Mouse (Mus musculus): ENCODE measurements around the gene Wdcp. TPM values are rescaled to one million over a fixed set of nuclear protein-coding genes. Genes with fewer than 3 reads are reported as not detected.
"Not testable (repeated sequence)": the region's sequence is repeated elsewhere in the genome, so short reads cannot be mapped to it uniquely, and the experiment has no call there.

The Wdcp gene
- polyA plus RNA-seq, 1 experiment from 2014 or later: 14.5 TPM

DNA sequence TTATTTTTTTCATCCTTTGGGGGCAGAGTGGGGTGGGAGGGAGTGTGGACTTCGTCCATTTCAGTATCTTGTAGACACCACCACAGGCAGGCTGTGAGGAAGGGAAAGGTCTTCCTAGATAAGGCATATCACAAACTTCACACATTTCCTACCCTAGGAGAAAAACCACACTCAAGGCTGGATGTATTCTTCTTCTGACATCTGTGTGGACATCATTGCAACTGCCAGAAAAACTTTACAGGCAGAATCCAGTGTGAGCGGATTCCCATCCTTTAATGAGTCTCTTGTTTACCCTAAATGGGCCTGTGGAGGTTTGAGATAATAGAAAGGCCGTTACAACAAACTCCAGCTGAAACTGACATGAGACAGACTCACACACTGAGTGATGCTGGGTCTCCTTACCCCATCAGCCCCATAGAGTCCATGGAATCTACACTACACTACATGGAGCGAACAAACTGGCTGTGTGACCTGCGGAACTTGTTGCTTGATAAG lies 29.9 kb downstream of the Wdcp start:
- no peak overlapping the region for H3K9ac ChIP-seq (replicated peaks)
- no peak overlapping the region for H3K27ac ChIP-seq (replicated peaks)
- H3K4me2 ChIP-seq (replicated peaks): no peak overlapping the region
- H3K27me3 ChIP-seq: no peaks in the 10 kb centered on the region
- WGBS: 76% methylated on average over 5 of the region's 5 CpGs
- H3K4me1 ChIP-seq: peaks cover 11% of the 10 kb centered on the region
- H3K4me3 ChIP-seq: no peak overlapping the region
- H3K36me3 ChIP-seq: no peaks in the 10 kb centered on the region
- no peaks in the 10 kb centered on the region for H3K9me3 ChIP-seq
- no peak for ATAC-seq (replicated peaks)

DNA sequence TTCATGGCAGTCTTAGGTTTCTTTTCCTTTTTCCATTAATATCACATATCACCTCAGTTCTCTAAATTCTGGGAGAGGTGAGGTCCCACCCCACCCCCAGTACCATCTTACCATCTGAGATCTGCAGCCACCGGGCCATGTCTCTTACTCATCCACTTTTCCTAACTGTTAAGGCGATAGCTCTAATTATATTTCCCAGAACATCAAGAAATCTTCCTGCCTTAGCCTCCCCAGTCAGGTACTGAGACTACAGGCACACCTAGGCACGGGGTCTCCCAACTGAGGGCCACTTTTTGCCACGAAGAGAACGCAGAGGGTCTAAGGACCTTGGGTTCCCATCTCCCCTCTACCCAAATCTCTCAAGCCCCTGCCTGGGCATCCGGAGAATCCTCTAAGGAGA lies 30.4 kb downstream of the Wdcp start:
- Histone ChIP-seq H3K4me2 (replicated peaks) (peak overlapping the region; percentile 95), H3K27ac (replicated peaks) (no peak overlapping the region), H3K4me3 (peak overlapping the region; percentile 43; the same call in 1 of the 2 replicates), H3K4me1 (peaks cover 11% of the 10 kb centered on the region), H3K9ac (replicated peaks) (no peak overlapping the region), H3K36me3 (no peaks in the 10 kb centered on the region; the same call in 1 of the 2 replicates), H3K27me3 (no peaks in the 10 kb centered on the region), H3K9me3 (no peaks in the 10 kb centered on the region)
- WGBS: 86% methylated on average over 6 of the region's 6 CpGs
- no peak for ATAC-seq (replicated peaks)

DNA sequence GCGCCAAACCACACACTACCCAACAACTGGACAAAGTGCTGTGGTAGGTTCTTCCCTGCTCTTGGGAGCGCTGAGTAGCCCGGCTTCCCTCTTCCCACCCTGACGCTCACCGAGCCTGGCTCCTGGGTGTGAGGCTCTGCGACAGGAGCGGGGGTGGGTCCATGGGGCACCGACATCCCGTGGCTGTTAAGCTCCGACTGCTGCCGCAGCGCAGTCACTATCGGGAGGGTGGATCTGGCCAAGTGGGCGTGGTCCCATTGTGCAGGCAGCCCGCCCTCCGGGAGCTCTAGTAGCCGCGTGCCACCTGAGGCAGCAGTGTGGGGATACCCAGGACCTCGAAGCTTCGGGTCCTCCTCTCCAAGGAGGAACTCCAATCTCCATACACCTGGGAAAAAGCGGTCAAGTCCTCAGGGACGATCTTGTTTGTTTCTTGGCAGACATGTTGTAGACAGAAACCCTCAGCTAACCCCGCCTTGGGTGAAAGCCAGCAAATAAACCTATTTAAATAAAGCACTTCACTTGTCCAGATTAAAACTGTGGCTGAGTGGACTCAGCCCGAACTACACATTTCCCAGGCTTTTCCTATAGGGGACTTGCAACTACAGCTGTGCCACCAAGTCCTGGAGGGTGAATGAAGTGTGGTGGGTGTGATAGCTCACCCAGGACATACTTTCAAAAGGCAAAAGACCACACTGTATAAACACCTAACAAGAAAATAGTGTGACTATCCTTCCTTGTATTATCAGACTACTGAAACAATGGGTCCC lies 31.2 kb downstream of the Wdcp start, which contains the start of gene Mfsd2b:
TSS of gene Mfsd2b (minus strand) at position 199 of the 767 bp plus-strand sequence.
- no peaks in the 10 kb centered on the region for H3K9me3 ChIP-seq
- H3K4me1 ChIP-seq: peaks cover 11% of the 10 kb centered on the region
- peaks cover 6% of the 10 kb centered on the region for H3K36me3 ChIP-seq
- peak within 1 kb of the TSS; percentile 95 for H3K4me2 ChIP-seq (replicated peaks)
- peak within 1 kb of the TSS; percentile 43 for H3K4me3 ChIP-seq
- 2% methylated on average over 24 of the region's 24 CpGs for WGBS
- H3K27me3 ChIP-seq: no peaks in the 10 kb centered on the region
- ATAC-seq (replicated peaks): peak; percentile 87
- no peak within 1 kb of the TSS for H3K27ac ChIP-seq (replicated peaks)
- H3K9ac ChIP-seq (replicated peaks): peak within 1 kb of the TSS; percentile 51

DNA sequence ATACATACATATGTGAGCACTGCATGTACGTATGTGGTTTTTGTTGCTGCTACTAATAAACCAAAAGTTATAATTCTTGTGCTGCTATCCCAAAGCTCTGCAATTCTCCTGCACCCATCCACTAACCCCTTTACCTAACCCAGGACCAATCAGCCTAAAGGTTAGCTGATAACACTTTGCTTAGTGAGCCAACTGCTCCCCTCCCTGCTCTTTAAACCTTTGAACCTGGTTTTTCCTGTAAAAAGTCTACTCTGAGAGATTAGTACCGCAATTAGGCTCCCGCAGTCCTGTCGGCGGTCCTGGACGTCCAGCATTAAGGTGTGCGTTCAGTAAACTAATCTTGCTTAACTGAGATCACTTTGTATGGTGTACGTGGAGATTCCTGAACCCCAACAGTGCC lies 32.5 kb downstream of the Wdcp start:
- no peak overlapping the region for H3K9ac ChIP-seq (replicated peaks)
- peaks cover 13% of the 10 kb centered on the region for H3K36me3 ChIP-seq
- H3K27ac ChIP-seq (replicated peaks): no peak overlapping the region
- no peak for ATAC-seq (replicated peaks)
- no peak overlapping the region for H3K4me3 ChIP-seq
- WGBS: 77% methylated on average over 8 of the region's 8 CpGs
- H3K9me3 ChIP-seq: no peaks in the 10 kb centered on the region
- no peak overlapping the region for H3K4me2 ChIP-seq (replicated peaks)
- no peaks in the 10 kb centered on the region for H3K27me3 ChIP-seq
- peaks cover 11% of the 10 kb centered on the region for H3K4me1 ChIP-seq

DNA sequence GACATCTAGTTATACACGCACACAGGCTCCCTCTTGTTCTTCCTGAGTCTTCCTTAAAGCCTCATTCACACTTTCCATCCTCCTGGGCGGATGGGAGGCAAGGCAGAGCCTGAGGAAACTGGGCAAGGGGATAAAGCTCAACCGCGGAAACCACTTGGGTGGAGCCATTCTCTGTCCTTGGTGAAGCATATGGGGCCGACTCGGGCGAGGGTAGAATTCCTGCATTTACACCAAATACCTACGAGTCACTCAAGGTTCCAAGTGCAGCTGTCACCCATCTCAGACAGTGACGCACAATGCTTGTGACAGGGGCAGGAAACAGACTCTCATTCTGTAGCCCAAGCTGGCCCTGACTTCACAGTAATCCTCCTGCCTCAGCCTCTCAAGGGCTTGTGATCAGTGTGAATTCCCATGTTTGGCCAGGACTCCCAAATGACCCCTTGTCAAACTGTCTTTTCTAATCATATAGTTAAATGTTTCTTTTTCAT lies 35.2 kb downstream of the Wdcp start:
- no peak for ATAC-seq (replicated peaks)
- H3K4me2 ChIP-seq (replicated peaks): no peak overlapping the region
- H3K27ac ChIP-seq (replicated peaks): no peak overlapping the region
- H3K4me1 ChIP-seq: peaks cover 11% of the 10 kb centered on the region
- no peaks in the 10 kb centered on the region for H3K9me3 ChIP-seq
- 88% methylated on average over 9 of the region's 9 CpGs for WGBS
- no peaks in the 10 kb centered on the region for H3K27me3 ChIP-seq
- no peak overlapping the region for H3K4me3 ChIP-seq
- peaks cover 29% of the 10 kb centered on the region for H3K36me3 ChIP-seq
- H3K9ac ChIP-seq (replicated peaks): no peak overlapping the region

DNA sequence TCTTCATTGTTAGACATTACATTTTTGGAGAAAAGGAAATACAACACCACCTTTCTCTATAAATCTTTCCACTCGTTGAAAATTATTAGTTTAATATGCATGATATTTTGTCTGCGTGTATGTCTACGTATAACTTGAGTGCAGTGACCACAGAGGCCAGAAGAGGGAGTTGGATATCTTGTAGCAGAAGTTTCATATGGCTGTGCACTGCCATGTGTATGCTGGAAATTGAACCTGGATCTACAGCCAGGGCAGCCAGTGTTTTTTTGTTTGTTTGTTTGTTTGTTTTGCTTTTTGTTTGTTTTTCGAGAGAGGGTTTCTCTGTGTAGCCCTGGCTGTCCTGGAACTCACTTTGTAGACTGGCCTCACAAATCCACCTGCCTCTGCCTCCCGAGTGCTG lies 35.9 kb downstream of the Wdcp start:
- no peak overlapping the region for H3K4me2 ChIP-seq (replicated peaks)
- ATAC-seq (replicated peaks): no peak
- no peaks in the 10 kb centered on the region for H3K9me3 ChIP-seq
- H3K4me1 ChIP-seq: peaks cover 7% of the 10 kb centered on the region
- 93% methylated on average over 5 of the region's 5 CpGs for WGBS
- H3K27me3 ChIP-seq: no peaks in the 10 kb centered on the region
- no peak overlapping the region for H3K4me3 ChIP-seq
- H3K9ac ChIP-seq (replicated peaks): no peak overlapping the region
- H3K27ac ChIP-seq (replicated peaks): no peak overlapping the region
- peaks cover 30% of the 10 kb centered on the region for H3K36me3 ChIP-seq

DNA sequence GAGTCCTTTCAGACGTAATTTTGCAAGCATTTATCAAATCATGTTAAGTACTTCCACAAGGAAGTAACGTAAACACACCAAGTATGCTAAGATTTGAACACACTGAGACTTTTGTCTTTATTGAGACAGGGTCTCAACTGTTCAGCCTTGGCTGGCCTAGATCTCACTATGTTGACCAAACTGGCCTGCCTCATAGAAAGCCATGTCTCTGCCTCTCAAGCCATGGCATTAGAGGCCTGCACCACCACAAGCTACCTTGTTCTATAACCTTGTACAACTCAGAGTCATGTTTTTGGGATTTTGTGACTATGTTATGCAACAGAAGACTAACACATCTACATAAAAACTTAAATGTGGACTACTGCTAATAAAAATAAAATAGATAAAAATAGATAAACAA lies 39.0 kb downstream of the Wdcp start:
- Histone ChIP-seq H3K27ac (replicated peaks) (no peak overlapping the region), H3K4me1 (no peaks in the 10 kb centered on the region), H3K9ac (replicated peaks) (no peak overlapping the region), H3K27me3 (no peaks in the 10 kb centered on the region), H3K4me2 (replicated peaks) (no peak overlapping the region), H3K9me3 (no peaks in the 10 kb centered on the region), H3K36me3 (peaks cover 33% of the 10 kb centered on the region), H3K4me3 (no peak overlapping the region)
- WGBS: 92% methylated on average over 2 of the region's 2 CpGs
- no peak for ATAC-seq (replicated peaks)

DNA sequence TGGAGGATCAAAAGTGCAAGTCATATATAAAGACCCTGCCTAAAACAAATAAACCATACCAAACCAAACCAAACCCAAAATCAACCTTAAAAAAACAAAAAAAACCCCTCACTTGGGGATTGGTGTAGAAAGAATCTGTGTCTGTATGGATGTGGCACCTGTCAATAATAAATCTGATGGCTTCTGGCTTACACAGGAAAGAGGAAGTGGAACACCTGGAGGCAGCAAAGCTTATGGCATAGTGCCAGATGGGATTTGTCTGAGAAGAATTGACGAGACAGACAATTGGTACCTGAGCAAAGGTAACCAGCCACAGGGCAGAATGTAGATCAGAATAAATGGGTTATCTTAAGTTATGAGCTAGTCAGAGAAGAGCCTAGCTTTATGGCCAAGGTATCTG lies 42.0 kb downstream of the Wdcp start:
- H3K36me3 ChIP-seq: peaks cover 24% of the 10 kb centered on the region
- H3K4me1 ChIP-seq: no peaks in the 10 kb centered on the region
- H3K4me3 ChIP-seq: no peak overlapping the region
- H3K27me3 ChIP-seq: no peaks in the 10 kb centered on the region
- H3K4me2 ChIP-seq (replicated peaks): no peak overlapping the region
- H3K9ac ChIP-seq (replicated peaks): no peak overlapping the region
- no peaks in the 10 kb centered on the region for H3K9me3 ChIP-seq
- ATAC-seq (replicated peaks): no peak
- no peak overlapping the region for H3K27ac ChIP-seq (replicated peaks)
- 68% methylated on average over 1 of the region's 1 CpGs for WGBS

DNA sequence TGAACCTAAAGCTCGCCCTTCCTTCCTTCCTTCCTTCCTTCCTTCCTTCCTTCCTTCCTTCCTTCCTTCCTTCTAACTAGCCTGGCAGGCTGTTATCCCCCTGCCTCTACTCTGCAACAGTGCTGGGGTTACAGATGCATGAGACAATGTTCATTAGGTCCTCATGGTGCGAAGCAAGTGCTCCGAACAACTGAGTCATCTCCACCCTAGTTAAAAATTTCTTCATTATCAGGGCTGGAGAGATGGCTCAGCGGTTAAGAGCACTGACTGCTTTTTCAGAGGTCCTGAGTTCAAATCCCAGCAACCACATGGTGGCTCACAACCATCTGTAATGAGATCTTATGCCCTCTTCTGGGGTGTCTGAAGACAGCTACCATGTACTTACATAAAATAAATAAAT lies 43.5 kb downstream of the Wdcp start:
- H3K36me3 ChIP-seq: peaks cover 20% of the 10 kb centered on the region
- not testable (repeated sequence) for H3K4me2 ChIP-seq (replicated peaks); H3K9me3 ChIP-seq; ATAC-seq (replicated peaks); H3K4me3 ChIP-seq; H3K27ac ChIP-seq (replicated peaks); H3K4me1 ChIP-seq; H3K27me3 ChIP-seq; H3K9ac ChIP-seq (replicated peaks)
- 96% methylated on average over 4 of the region's 4 CpGs for WGBS

DNA sequence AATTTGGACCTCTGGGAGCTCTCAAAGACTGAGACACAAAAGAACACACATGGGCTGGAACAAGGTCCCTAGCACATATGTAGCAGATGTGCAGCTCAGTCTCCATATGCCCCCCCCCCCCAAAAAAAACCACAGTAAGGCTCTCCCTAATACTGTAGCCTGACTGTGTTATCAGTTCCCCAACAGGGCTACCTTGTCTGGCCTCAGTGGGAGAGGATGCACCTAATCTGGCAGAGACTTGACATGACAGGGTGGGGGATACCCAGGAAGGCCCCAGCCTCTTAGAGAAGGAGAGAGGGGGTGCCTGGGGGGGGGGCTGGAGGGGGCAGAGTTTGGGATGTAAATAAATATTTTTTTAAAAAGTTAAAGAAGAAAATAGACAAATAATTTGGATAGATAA lies 45.6 kb downstream of the Wdcp start:
- Histone ChIP-seq H3K36me3 (peaks cover 16% of the 10 kb centered on the region), H3K27me3 (no peaks in the 10 kb centered on the region), H3K9me3 (no peaks in the 10 kb centered on the region), H3K4me3 (no peak overlapping the region), H3K4me1 (no peaks in the 10 kb centered on the region), H3K9ac (replicated peaks) (no peak overlapping the region), H3K4me2 (replicated peaks) (no peak overlapping the region), H3K27ac (replicated peaks) (no peak overlapping the region)
- ATAC-seq (replicated peaks): no peak

DNA sequence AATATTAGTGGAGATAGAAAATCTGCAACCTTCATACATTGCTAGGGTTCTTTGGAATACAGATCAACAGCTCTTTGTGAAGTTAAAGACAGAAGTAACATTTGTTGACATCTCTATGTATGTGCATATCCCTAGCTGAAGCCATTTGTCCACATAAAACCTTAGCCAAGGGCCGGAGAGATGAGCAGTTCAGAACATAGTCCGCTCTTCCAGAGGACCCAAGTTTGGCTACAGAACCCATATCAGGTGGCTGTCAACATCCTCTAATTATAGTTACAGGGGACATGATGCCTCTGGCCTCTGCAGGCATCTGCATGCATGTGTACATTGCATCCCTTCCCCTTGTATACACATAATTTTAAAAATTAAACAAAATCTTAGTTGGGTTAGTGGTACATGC lies 46.1 kb downstream of the Wdcp start:
- ATAC-seq (replicated peaks): no peak
- Histone ChIP-seq H3K9ac (replicated peaks) (no peak overlapping the region), H3K36me3 (peaks cover 16% of the 10 kb centered on the region), H3K9me3 (no peaks in the 10 kb centered on the region), H3K27me3 (no peaks in the 10 kb centered on the region), H3K27ac (replicated peaks) (no peak overlapping the region), H3K4me2 (replicated peaks) (no peak overlapping the region), H3K4me3 (no peak overlapping the region), H3K4me1 (no peaks in the 10 kb centered on the region)
- WGBS: 92% methylated on average over 2 of the region's 2 CpGs

DNA sequence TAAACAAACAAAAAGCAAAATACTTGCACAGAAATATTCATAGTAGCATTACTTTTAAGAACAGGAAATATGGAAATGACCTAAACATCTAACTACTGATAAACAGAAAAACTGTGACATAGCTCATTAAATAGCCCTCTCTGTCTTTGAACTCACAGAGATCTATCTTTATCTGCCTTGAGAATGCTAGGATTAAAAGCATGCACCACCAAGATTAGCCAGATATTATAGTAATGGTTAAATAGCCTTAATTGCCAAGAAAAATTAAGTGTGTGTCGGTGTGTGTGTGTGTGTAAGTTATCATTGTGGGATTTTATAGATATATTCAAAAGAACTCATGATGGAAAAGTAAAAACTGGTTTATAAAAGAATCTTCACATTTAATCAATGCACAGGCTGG lies 46.8 kb downstream of the Wdcp start:
- no peaks in the 10 kb centered on the region for H3K9me3 ChIP-seq
- no peak overlapping the region for H3K4me3 ChIP-seq
- no peak overlapping the region for H3K27ac ChIP-seq (replicated peaks)
- WGBS: 92% methylated on average over 1 of the region's 1 CpGs
- H3K4me2 ChIP-seq (replicated peaks): no peak overlapping the region
- no peaks in the 10 kb centered on the region for H3K4me1 ChIP-seq
- H3K9ac ChIP-seq (replicated peaks): no peak overlapping the region
- peaks cover 15% of the 10 kb centered on the region for H3K36me3 ChIP-seq
- ATAC-seq (replicated peaks): no peak
- H3K27me3 ChIP-seq: no peaks in the 10 kb centered on the region

DNA sequence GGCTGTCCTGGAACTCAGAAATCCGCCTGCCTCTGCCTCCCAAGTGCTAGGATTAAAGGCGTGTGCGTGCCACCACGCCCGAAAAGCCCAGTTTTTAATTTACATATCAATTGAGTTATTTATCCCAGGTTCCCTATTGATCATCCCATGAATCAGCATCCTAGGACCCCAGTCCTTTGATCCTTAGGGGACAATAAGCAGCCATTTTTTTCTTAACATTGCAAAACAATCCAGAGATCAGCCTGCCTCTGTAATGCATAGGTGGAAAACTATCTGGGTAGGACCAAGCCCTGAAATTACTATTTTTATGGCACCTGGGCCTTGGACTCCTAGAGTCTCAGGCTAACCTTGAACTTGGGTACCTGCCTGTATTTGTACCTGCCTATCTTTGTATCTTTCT lies 54.9 kb downstream of the Wdcp start:
- ATAC-seq (replicated peaks): no peak
- Histone ChIP-seq H3K9me3 (no peaks in the 10 kb centered on the region), H3K4me1 (no peaks in the 10 kb centered on the region)

More for the DNA sequence above, 54.9 kb downstream of the Wdcp start:
- Histone ChIP-seq H3K4me2 (replicated peaks) (no peak overlapping the region), H3K9ac (replicated peaks) (no peak overlapping the region), H3K36me3 (peaks cover 12% of the 10 kb centered on the region), H3K4me3 (no peak overlapping the region), H3K27me3 (no peaks in the 10 kb centered on the region), H3K27ac (replicated peaks) (no peak overlapping the region)
- 86% methylated on average over 5 of the region's 5 CpGs for WGBS

Measured in forebrain, embryonic 15.5 days (tissue).